Mouse (Mus musculus) lung, postnatal 0 days (tissue): ENCODE results near the gene Slc25a13.

Experiments
- CTCF ChIP-seq: IDR thresholded peaks from 2 replicates; pipeline ENCODE4 v1.5.1; 2016; ENCODE audit warnings: antibody characterized with exemption, mild to moderate bottlenecking
- EP300 ChIP-seq: IDR thresholded peaks from 2 replicates; pipeline ENCODE4 v1.6.1; 2016; ENCODE audit warnings: antibody characterized with exemption, mild to moderate bottlenecking, control low read depth

- TF ChIP-seq EP300: no peak
- no peak for TF ChIP-seq CTCF
Measured at GRCm38 (mm10) chr6:6193906-6194305, 23.1 kb downstream of the Slc25a13 start.
